Mouse (Mus musculus): ENCODE results near the gene Slc4a10.

DNA sequence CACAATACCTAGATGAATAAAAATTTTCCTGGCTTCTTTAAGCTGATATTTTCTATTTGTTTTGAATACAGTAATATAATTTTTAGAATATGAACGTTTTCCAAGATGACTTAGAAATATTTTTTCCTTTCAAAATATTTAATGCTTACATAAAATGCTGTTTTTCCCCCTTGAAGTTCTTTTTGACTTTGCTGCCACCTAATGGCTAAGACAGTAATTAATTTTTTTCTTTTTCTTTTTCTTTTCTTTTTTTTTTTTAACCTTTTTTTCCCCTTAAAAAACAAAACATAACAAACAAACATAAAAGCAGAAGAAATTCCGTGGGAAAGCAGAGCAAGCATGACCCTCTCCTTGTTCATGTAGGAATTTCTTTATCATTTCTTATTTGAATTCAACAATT lies 239.6 kb downstream of the Slc4a10 start:
- TF ChIP-seq CTCF (IDR thresholded peaks at IDR 0.05; ENCODE audit: extremely low read depth, insufficient read length, insufficient replicate concordance, low read depth, low read length): no peak
- no peak for TF ChIP-seq POLR2A (IDR thresholded peaks at IDR 0.05; ENCODE audit: low read depth, low read length)

Measured in small intestine, adult 2 months (tissue).